Mouse (Mus musculus): Measurements from ENCODE around the gene Fut9. TPM values are rescaled to one million over a fixed set of nuclear protein-coding genes. Genes with fewer than 3 reads are reported as not detected.
A peak's percentile ranks its signal among the peaks of the same experiment; 100 is the strongest.

Gene Fut9
- polyA plus RNA-seq, 1 experiment from 2014 or later: 0.03 TPM

DNA sequence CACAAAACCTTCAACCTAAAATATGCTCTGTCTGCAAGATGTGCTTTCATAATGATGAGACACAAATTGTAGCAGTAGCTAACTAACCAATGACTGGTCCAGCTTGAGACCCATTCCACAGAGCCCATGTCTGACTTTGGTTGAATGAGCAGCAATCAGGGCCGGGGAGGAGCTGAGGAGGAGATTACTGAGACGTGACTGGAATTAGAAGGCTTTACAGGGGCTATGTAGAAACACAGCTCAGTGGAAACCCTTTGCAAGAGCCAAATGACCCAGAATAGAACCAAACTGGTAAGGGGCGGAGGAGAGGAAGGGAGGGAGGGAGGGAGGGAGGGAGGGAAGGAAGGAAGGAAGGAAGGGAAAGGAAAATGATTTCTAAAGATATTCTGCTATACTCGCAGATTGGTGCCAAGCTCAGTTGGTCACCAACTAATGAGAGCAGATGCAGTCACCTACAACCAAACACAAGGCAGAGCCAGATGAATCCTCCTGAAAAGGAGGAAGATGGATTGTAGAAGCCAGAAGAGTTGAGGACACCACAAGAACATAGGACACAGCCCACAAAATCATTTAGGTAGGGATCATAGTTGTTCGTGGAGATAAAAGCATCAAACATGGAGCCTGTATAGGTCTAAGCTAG, 42.0 kb downstream of the Fut9 start:
- Histone ChIP-seq H3K4me1 (replicated peaks; ENCODE audit: control insufficient read depth, insufficient read depth, low read length) (no peaks in the 10 kb centered on the region), H3K36me3 (ENCODE audit: control insufficient read depth, insufficient read depth) (no peaks in the 10 kb centered on the region), H3K4me2 (replicated peaks; ENCODE audit: low read depth) (no peak overlapping the region), H3K27me3 (replicated peaks; ENCODE audit: control insufficient read depth, insufficient read depth, low read length) (no peaks in the 10 kb centered on the region), H3K4me3 (ENCODE audit: low read depth, low read length) (no peak overlapping the region), H3K27ac (ENCODE audit: low read depth, low read length) (no peak overlapping the region), H3K9ac (ENCODE audit: low read depth, low read length) (no peak overlapping the region), H3K9me3 (ENCODE audit: control insufficient read depth) (no peaks in the 10 kb centered on the region)
- TF ChIP-seq CTCF (IDR thresholded peaks at IDR 0.05; ENCODE audit: low read depth): no peak
- ATAC-seq: no peak
- WGBS: 89% methylated on average over 4 of the region's 5 CpGs

DNA sequence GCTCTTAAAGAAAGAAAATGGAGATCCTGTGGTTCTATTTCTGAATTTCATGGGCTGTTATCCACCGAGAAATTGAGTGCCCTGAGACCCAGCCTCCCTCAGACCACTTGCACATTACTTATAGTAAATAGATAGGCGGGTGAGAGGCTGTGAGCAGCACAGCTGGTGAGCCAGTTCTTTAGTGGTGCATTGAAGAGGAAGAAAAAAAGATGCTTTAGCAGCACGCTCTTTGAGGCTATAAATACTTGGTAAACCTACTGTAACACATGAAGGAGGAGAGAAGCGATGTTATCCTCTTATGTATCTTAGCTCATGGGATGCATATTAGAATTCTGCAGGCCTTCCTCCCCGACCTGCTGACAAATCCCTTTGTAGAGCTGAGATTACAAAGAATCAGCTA, 58.5 kb downstream of the Fut9 start:
- H3K9me3 ChIP-seq (ENCODE audit: control insufficient read depth): no peaks in the 10 kb centered on the region
- H3K4me2 ChIP-seq (replicated peaks; ENCODE audit: low read depth): no peak overlapping the region
- H3K9ac ChIP-seq (ENCODE audit: low read depth, low read length): no peak overlapping the region
- H3K36me3 ChIP-seq (ENCODE audit: control insufficient read depth, insufficient read depth): no peaks in the 10 kb centered on the region
- no peaks in the 10 kb centered on the region for H3K27me3 ChIP-seq (replicated peaks; ENCODE audit: control insufficient read depth, insufficient read depth, low read length)
- H3K4me1 ChIP-seq (replicated peaks; ENCODE audit: control insufficient read depth, insufficient read depth, low read length): no peaks in the 10 kb centered on the region
- no peak for ATAC-seq
- H3K27ac ChIP-seq (ENCODE audit: low read depth, low read length): no peak overlapping the region
- 73% methylated on average over 5 of the region's 5 CpGs for WGBS
- no peak overlapping the region for H3K4me3 ChIP-seq (ENCODE audit: low read depth, low read length)
- TF ChIP-seq CTCF (IDR thresholded peaks at IDR 0.05; ENCODE audit: low read depth): no peak

DNA sequence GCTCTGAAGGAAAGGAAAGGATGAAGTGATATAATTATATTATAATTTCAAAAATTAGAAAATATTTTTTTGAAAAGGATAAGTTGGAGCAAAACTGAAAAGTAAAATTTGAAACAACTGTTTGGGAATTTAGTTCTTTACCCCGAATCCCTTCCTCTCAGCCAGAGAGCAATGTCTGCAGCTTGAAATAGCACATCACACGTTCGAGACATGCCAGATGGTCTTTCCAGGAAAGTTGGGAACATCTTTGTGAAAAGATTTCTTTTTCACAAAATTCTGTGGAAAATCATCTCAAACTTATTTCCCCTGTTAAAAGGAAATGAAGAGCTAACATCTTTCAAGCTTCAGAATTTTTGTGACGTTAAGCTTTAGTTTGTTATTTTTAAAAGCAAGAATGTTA, 61.3 kb downstream of the Fut9 start:
- no peak overlapping the region for H3K4me3 ChIP-seq (ENCODE audit: low read depth, low read length)
- ATAC-seq: no peak
- no peak overlapping the region for H3K27ac ChIP-seq (ENCODE audit: low read depth, low read length)
- 81% methylated on average over 4 of the region's 4 CpGs for WGBS
- no peaks in the 10 kb centered on the region for H3K4me1 ChIP-seq (replicated peaks; ENCODE audit: control insufficient read depth, insufficient read depth, low read length)
- no peaks in the 10 kb centered on the region for H3K9me3 ChIP-seq (ENCODE audit: control insufficient read depth)
- no peak for TF ChIP-seq CTCF (IDR thresholded peaks at IDR 0.05; ENCODE audit: low read depth)
- no peak overlapping the region for H3K4me2 ChIP-seq (replicated peaks; ENCODE audit: low read depth)
- no peak overlapping the region for H3K9ac ChIP-seq (ENCODE audit: low read depth, low read length)
- no peaks in the 10 kb centered on the region for H3K27me3 ChIP-seq (replicated peaks; ENCODE audit: control insufficient read depth, insufficient read depth, low read length)
- H3K36me3 ChIP-seq (ENCODE audit: control insufficient read depth, insufficient read depth): no peaks in the 10 kb centered on the region

DNA sequence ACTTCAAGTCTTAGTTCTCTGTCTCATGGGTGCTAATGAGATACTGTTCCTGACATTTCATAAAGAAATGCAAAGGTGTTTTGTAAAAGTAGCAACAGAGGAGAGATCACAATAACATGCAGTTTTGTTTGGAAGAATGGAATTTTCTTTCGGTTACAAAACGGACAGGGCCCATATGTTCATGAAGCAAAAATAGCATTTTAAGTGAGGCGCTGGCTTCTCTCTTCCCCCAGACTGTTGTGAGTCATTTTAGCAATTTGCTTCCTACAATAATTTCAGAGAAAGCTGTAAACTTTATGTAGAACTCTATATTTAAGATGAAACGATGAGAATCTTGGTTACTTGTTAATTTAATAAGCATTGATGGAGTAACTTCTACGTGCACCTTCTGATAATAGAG, 78.5 kb downstream of the Fut9 start:
- H3K4me1 ChIP-seq (replicated peaks; ENCODE audit: control insufficient read depth, insufficient read depth, low read length): no peaks in the 10 kb centered on the region
- H3K4me2 ChIP-seq (replicated peaks; ENCODE audit: low read depth): no peak overlapping the region
- no peak overlapping the region for H3K27ac ChIP-seq (ENCODE audit: low read depth, low read length)
- no peak for ATAC-seq
- H3K36me3 ChIP-seq (ENCODE audit: control insufficient read depth, insufficient read depth): no peaks in the 10 kb centered on the region
- no peak overlapping the region for H3K9ac ChIP-seq (ENCODE audit: low read depth, low read length)
- no peaks in the 10 kb centered on the region for H3K9me3 ChIP-seq (ENCODE audit: control insufficient read depth)
- no peak overlapping the region for H3K4me3 ChIP-seq (ENCODE audit: low read depth, low read length)
- 75% methylated on average over 5 of the region's 5 CpGs for WGBS
- no peak for TF ChIP-seq CTCF (IDR thresholded peaks at IDR 0.05; ENCODE audit: low read depth)
- H3K27me3 ChIP-seq (replicated peaks; ENCODE audit: control insufficient read depth, insufficient read depth, low read length): no peaks in the 10 kb centered on the region

DNA sequence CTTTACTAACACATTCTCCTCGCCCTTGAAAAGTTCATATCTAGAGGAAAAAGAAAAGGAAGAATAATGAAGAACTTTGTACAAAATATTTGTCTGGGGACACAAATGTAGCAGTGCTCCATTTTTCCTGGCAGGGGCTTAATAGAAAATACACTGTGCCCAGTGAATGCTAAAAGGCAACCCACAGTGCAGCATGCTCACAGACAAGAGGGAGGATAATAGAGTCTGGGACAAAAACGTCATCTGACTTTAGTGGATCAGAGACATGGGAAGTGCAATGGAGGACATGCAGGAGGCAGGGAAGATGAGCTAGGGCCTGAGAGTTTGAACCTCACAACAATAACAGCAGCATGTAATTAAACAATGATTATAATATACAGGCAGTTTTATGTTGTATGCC, 86.1 kb downstream of the Fut9 start:
- no peak overlapping the region for H3K27ac ChIP-seq (ENCODE audit: low read depth, low read length)
- no peak for TF ChIP-seq CTCF (IDR thresholded peaks at IDR 0.05; ENCODE audit: low read depth)
- H3K27me3 ChIP-seq (replicated peaks; ENCODE audit: control insufficient read depth, insufficient read depth, low read length): no peaks in the 10 kb centered on the region
- no peaks in the 10 kb centered on the region for H3K9me3 ChIP-seq (ENCODE audit: control insufficient read depth)
- no peak overlapping the region for H3K4me3 ChIP-seq (ENCODE audit: low read depth, low read length)
- WGBS: 81% methylated on average over 2 of the region's 2 CpGs
- no peaks in the 10 kb centered on the region for H3K4me1 ChIP-seq (replicated peaks; ENCODE audit: control insufficient read depth, insufficient read depth, low read length)
- H3K36me3 ChIP-seq (ENCODE audit: control insufficient read depth, insufficient read depth): no peaks in the 10 kb centered on the region
- H3K4me2 ChIP-seq (replicated peaks; ENCODE audit: low read depth): no peak overlapping the region
- H3K9ac ChIP-seq (ENCODE audit: low read depth, low read length): no peak overlapping the region
- no peak for ATAC-seq

DNA sequence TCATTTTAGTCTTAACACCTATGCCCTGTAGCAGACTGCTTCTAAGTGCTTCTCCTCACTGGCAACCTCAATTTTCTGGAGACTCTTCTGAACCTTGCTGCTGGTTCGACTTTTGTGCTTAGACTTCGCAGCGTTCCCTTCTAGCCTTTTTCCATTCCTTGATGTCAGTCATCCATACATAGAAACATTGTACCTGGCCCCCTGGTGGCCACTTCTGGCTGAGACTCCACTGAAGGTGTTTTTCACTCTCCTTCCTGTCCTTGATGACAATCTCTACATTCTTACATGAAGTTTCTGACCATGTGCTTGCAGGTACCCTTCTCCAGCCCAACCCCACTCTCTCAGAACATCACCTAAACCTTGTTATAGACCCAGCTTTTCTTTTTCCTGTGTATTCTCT, 115.1 kb downstream of the Fut9 start:
- no peak for ATAC-seq
- H3K27me3 ChIP-seq (replicated peaks; ENCODE audit: control insufficient read depth, insufficient read depth, low read length): no peaks in the 10 kb centered on the region
- 88% methylated on average over 3 of the region's 3 CpGs for WGBS
- H3K4me1 ChIP-seq (replicated peaks; ENCODE audit: control insufficient read depth, insufficient read depth, low read length): no peaks in the 10 kb centered on the region
- TF ChIP-seq CTCF (IDR thresholded peaks at IDR 0.05; ENCODE audit: low read depth): peak; percentile 14; the same call in 1 of the 2 replicates
- no peak overlapping the region for H3K4me3 ChIP-seq (ENCODE audit: low read depth, low read length)
- H3K9me3 ChIP-seq (ENCODE audit: control insufficient read depth): no peaks in the 10 kb centered on the region
- H3K36me3 ChIP-seq (ENCODE audit: control insufficient read depth, insufficient read depth): no peaks in the 10 kb centered on the region
- no peak overlapping the region for H3K27ac ChIP-seq (ENCODE audit: low read depth, low read length)
- H3K4me2 ChIP-seq (replicated peaks; ENCODE audit: low read depth): no peak overlapping the region
- no peak overlapping the region for H3K9ac ChIP-seq (ENCODE audit: low read depth, low read length)

DNA sequence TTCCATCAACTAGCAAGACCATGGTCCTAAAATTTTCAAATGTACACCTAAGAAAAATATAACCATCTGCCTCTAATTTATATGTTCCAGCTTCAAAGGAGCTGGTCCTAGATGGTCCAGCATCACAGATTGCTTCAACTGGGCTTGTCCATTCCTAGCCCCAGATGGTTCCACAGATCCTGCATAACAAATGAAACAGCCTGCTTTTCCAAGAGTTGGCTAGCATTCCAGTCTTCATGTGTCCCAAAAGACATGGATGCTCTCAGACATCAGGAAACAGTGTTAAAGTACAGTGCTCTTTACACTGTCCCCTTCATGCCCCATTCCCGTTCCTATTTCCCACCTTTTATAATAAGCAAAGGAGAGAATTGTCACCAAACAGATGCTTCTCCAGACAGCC, 135.8 kb downstream of the Fut9 start:
- Histone ChIP-seq H3K4me1 (replicated peaks; ENCODE audit: control insufficient read depth, insufficient read depth, low read length) (no peaks in the 10 kb centered on the region), H3K27me3 (replicated peaks; ENCODE audit: control insufficient read depth, insufficient read depth, low read length) (no peaks in the 10 kb centered on the region), H3K4me3 (ENCODE audit: low read depth, low read length) (no peak overlapping the region), H3K9me3 (ENCODE audit: control insufficient read depth) (no peaks in the 10 kb centered on the region), H3K36me3 (ENCODE audit: control insufficient read depth, insufficient read depth) (no peaks in the 10 kb centered on the region), H3K27ac (ENCODE audit: low read depth, low read length) (no peak overlapping the region), H3K9ac (ENCODE audit: low read depth, low read length) (no peak overlapping the region), H3K4me2 (replicated peaks; ENCODE audit: low read depth) (no peak overlapping the region)
- WGBS: 89% methylated on average over 1 of the region's 1 CpGs
- no peak for ATAC-seq
- no peak for TF ChIP-seq CTCF (IDR thresholded peaks at IDR 0.05; ENCODE audit: low read depth)
